Mouse (Mus musculus): Measurements from ENCODE around the gene Hoxa13.
A peak's percentile ranks its signal among the peaks of the same experiment; 100 is the strongest.

Hoxa13 gene

GRCm38 (mm10) chr6:52234428-52235140 is 26.1 kb downstream of the Hoxa13 start:
- DNase-seq (ENCODE audit: low spot score), result no peak

- DNase-seq (ENCODE audit: low spot score), result no peak
These were observed 26.9 kb downstream of the Hoxa13 start for GRCm38 (mm10) chr6:52233546-52234427.

- DNase-seq (ENCODE audit: low spot score), result no peak
These were observed 27.6 kb downstream of the Hoxa13 start for GRCm38 (mm10) chr6:52232984-52233545.

- no peak for DNase-seq (ENCODE audit: low spot score)
These were observed 28.1 kb downstream of the Hoxa13 start for GRCm38 (mm10) chr6:52232568-52232965.

GRCm38 (mm10) chr6:52231885-52232567 is 28.7 kb downstream of the Hoxa13 start:
- DNase-seq (ENCODE audit: low spot score), result no peak

GRCm38 (mm10) chr6:52230516-52231165 is 30.0 kb downstream of the Hoxa13 start, which contains the start of gene Hoxa9:
Gene Hoxa9, minus strand, starts transcription at chr6:52231089.
- DNase-seq (ENCODE audit: low spot score), result no peak

GRCm38 (mm10) chr6:52229558-52230416 is 30.9 kb downstream of the Hoxa13 start:
- DNase-seq (ENCODE audit: low spot score), result no peak

- no peak for DNase-seq (ENCODE audit: low spot score)
These were observed 31.9 kb downstream of the Hoxa13 start for GRCm38 (mm10) chr6:52228475-52229465.

- no peak for DNase-seq (ENCODE audit: low spot score)
These were observed 33.0 kb downstream of the Hoxa13 start for GRCm38 (mm10) chr6:52227470-52228222.

GRCm38 (mm10) chr6:52226569-52227257 is 34.0 kb downstream of the Hoxa13 start:
- DNase-seq (ENCODE audit: low spot score), result peak; percentile 48

GRCm38 (mm10) chr6:52225612-52226568 is 34.8 kb downstream of the Hoxa13 start:
- DNase-seq (ENCODE audit: low spot score), result peak; percentile 81

GRCm38 (mm10) chr6:52224895-52225611 is 35.6 kb downstream of the Hoxa13 start:
- no peak for DNase-seq (ENCODE audit: low spot score)

GRCm38 (mm10) chr6:52223939-52224760 is 36.5 kb downstream of the Hoxa13 start:
- no peak for DNase-seq (ENCODE audit: low spot score)

- DNase-seq (ENCODE audit: low spot score), result no peak
These were observed 38.0 kb downstream of the Hoxa13 start for GRCm38 (mm10) chr6:52222729-52223128.

- peak; percentile 51 for DNase-seq (ENCODE audit: low spot score)
These were observed 38.5 kb downstream of the Hoxa13 start for GRCm38 (mm10) chr6:52221993-52222685.

All from urinary bladder, postnatal 25 days (tissue).